Mouse (Mus musculus) CD8-positive naive resting alpha-beta T cell, adult 57 days (primary cell): ENCODE results near the gene Ccdc116. TPM values are rescaled to one million over a fixed set of nuclear protein-coding genes. Genes with fewer than 3 reads are reported as not detected.

Experiments used
- total RNA-seq: library from RNA; stranded (reverse); gene quantifications from one replicate; pipeline ENCODE4 v1.2.4, GENCODE M21; 2023

Ccdc116 gene
- total RNA-seq = 0.89 TPM

DNA sequence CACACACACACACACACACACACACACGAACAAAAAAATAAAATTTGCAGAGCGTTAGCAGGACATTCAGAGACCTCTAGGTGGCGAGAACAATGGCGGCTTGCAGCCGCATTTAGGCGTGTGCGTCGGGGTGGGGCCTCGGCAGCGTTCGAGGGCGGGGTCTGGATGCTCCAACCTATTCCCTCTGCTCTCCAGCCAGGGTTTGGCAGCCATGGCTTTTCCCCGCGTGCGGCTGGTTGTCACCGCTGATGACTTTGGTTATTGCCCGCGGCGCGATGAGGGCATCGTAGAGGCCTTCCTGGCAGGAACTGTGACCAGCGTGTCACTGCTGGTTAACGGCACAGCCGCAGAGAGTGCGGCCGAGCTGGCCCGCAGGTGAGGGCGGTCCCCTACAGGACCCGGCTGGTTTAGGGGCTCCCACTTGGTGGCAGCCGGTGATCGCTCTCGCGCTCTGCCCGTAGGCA lies at the start of gene Ccdc116:
Gene Ccdc116, minus strand, starts transcription at position 458 of the 464 bp plus-strand sequence.

GRCm38 (mm10) chr16:17144339-17144738 lies 2.7 kb downstream of the Ccdc116 start, which contains the start of gene Ydjc:
TSS of gene Ydjc (plus strand) at chr16:17144621.

GRCm38 (mm10) chr16:17132089-17132905 lies 14.7 kb downstream of the Ccdc116 start, which contains the start of gene Sdf2l1:
TSS of gene Sdf2l1 (minus strand) at chr16:17132383.

GRCm38 (mm10) chr16:17124871-17125520 lies 22.0 kb downstream of the Ccdc116 start, which contains the start of gene 2610318N02Rik:
TSS of gene 2610318N02Rik (minus strand) at chr16:17125167.

GRCm38 (mm10) chr16:17110771-17111743 lies 36.0 kb downstream of the Ccdc116 start, which contains the start of gene Ppil2:
TSS of gene Ppil2 (minus strand) at chr16:17111257.

Other genes starting within 250 kb of the Ccdc116 start
- gene Mapk1, start 163.8 kb downstream of the Ccdc116 start, total RNA-seq = 163 TPM
- 1.4 TPM for gene Ypel1, start 77.5 kb downstream of the Ccdc116 start, total RNA-seq
- gene Ppil2, start 36.0 kb downstream of the Ccdc116 start, total RNA-seq = 125 TPM
- gene 2610318N02Rik, start 22.1 kb downstream of the Ccdc116 start, total RNA-seq = 6.1 TPM
- gene Sdf2l1, start 14.8 kb downstream of the Ccdc116 start, total RNA-seq = 14.4 TPM
- gene Ydjc, start 2.6 kb downstream of the Ccdc116 start, total RNA-seq = 5.9 TPM
- 95.6 TPM for gene Ube2l3, start 55.4 kb upstream of the Ccdc116 start, total RNA-seq
- gene Rimbp3, start 61.4 kb upstream of the Ccdc116 start, total RNA-seq = 0.37 TPM
- gene Hic2, start 86.3 kb upstream of the Ccdc116 start, total RNA-seq = 5.5 TPM
- gene Tmem191c, start 128.8 kb upstream of the Ccdc116 start, total RNA-seq = 26.1 TPM
- gene Serpind1, start 184.1 kb upstream of the Ccdc116 start, total RNA-seq = not detected